Mouse (Mus musculus): ENCODE data around the gene Dctpp1. TPM values are rescaled to one million over a fixed set of nuclear protein-coding genes. Genes with fewer than 3 reads are reported as not detected.
A peak's percentile ranks its signal among the peaks of the same experiment; 100 is the strongest.
"Not testable (repeated sequence)": the region's sequence is repeated elsewhere in the genome, so short reads cannot be mapped to it uniquely, and the experiment has no call there.

The Dctpp1 gene
- polyA plus RNA-seq, 1 experiment from 2014 or later = 15.9 TPM

DNA sequence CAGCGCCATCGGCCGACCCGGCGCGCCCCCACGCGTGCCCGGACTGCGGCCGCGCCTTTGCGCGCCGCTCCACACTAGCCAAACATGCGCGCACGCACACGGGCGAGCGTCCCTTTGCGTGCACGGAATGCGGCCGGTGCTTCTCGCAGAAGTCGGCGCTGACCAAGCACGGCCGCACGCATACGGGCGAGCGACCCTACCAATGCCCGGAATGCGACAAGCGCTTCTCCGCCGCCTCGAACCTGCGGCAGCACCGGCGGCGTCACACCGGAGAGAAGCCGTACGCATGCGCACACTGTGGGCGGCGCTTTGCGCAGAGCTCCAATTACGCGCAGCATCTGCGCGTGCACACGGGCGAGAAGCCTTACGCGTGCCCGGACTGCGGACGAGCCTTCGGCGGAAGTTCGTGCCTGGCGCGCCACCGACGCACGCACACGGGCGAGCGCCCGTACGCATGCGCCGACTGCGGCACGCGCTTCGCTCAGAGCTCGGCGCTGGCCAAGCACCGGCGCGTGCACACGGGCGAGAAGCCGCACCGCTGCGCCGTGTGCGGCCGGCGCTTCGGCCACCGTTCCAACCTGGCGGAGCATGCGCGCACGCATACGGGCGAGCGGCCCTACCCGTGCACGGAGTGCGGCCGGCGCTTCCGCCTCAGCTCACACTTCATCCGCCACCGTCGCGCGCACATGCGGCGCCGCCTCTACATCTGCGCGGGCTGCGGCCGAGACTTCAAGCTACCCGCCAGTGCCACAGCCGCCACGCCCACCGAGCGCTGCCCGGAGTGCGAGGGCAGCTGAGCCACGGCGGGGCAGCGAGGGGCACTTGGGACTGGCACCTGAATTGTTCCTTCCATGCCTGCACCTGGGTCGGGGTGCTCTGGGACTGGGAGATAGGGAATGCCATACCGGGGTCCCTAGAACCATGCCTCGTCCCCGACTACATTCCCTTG is 6.4 kb downstream of the Dctpp1 start:
- WGBS (ENCODE audit: missing documents) = under 1% methylated on average over 115 of the region's 136 CpGs
- Histone ChIP-seq H3K79me2 (ENCODE audit: inconsistent target) (no peaks in the 10 kb centered on the region), H3K4me3 (ENCODE audit: inconsistent target) (peak overlapping the region; percentile 15; the same call in 1 of the 2 replicates), H3K27ac (no peak overlapping the region; the same call in 1 of the 2 replicates), H3K36me3 (ENCODE audit: inconsistent target) (no peaks in the 10 kb centered on the region)

- Histone ChIP-seq H3K4me3 (ENCODE audit: inconsistent target) (no peak overlapping the region), H3K27ac (no peak overlapping the region), H3K79me2 (ENCODE audit: inconsistent target) (no peaks in the 10 kb centered on the region), H3K36me3 (ENCODE audit: inconsistent target) (no peaks in the 10 kb centered on the region)
- 80% methylated on average over 6 of the region's 6 CpGs for WGBS (ENCODE audit: missing documents)
Observed at GRCm38 (mm10) chr7:127253341-127253740, 7.2 kb downstream of the Dctpp1 start.

- 51% methylated on average over 2 of the region's 2 CpGs for WGBS (ENCODE audit: missing documents)
- Histone ChIP-seq H3K4me3 (ENCODE audit: inconsistent target) (no peak overlapping the region), H3K27ac (no peak overlapping the region), H3K79me2 (ENCODE audit: inconsistent target) (no peaks in the 10 kb centered on the region), H3K36me3 (ENCODE audit: inconsistent target) (no peaks in the 10 kb centered on the region)
Observed at GRCm38 (mm10) chr7:127252414-127252813, 8.1 kb downstream of the Dctpp1 start.

DNA sequence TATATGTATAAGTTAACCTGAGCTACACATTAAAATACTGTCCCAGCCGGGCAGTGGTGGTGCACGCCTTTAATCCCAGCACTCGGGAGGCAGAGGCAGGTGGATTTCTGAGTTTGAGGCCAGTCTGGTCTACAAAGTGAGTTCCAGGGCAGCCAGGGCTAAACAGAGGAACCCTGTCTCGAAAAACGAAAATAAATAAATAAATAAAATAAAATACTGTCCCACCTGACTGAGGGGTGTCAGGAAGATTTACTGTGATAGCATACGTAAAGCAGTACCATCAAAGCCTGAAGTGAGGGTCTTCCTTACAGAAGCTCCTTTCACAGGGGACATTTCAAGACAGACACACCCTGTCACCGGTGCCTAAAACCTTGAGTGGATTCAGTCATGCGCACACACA is 10.0 kb downstream of the Dctpp1 start:
- 93% methylated on average over 8 of the region's 8 CpGs for WGBS (ENCODE audit: missing documents)
- not testable (repeated sequence) for H3K4me3 ChIP-seq (ENCODE audit: inconsistent target); H3K79me2 ChIP-seq (ENCODE audit: inconsistent target); H3K27ac ChIP-seq; H3K36me3 ChIP-seq (ENCODE audit: inconsistent target)

DNA sequence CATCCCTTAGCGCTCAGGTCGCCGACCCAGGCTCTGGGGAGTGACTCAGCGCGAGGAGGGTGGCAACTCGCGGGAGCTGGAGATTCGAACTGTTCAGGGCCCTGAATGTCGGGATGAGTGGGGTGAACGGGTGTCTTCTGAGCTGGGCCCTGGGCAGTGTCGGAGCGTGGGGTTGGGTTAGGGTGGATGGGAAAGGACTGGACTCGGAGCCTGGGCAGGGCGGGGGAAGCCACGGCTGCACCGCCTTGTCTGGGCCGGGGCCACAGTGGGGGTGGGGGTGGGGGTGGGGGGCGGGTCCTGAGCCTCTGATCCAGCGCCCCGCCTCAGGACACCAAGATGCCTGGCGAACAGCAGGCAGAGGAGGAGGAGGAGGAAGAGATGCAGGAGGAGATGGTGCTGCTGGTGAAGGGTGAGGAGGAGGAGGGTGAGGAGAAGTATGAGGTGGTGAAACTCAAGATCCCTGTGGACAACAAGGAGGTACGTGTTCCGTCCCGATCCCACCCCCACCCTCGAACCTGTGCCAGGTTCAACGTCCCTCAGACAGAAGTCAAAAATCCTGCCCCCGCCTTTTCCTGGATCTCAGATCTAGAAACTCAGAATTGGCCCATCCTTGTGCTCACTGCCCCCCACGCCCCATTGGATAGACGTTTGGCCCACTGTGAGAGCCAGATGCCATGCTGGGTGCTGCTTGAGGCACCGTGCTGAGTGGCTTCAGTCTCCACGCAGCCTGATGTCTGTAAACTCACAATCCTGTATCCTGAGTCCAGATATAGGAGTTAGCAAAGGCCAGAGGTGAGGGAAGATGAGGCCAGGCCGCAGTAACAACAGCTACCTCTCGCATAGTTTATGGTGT is 15.6 kb downstream of the Dctpp1 start:
- H3K79me2 ChIP-seq (ENCODE audit: inconsistent target) = peaks cover 7% of the 10 kb centered on the region; the same call in 1 of the 2 replicates
- H3K27ac ChIP-seq = peak overlapping the region; percentile 44
- H3K4me3 ChIP-seq (ENCODE audit: inconsistent target) = peak overlapping the region; percentile 50
- WGBS (ENCODE audit: missing documents) = 22% methylated on average over 23 of the region's 33 CpGs
- no peaks in the 10 kb centered on the region for H3K36me3 ChIP-seq (ENCODE audit: inconsistent target)

DNA sequence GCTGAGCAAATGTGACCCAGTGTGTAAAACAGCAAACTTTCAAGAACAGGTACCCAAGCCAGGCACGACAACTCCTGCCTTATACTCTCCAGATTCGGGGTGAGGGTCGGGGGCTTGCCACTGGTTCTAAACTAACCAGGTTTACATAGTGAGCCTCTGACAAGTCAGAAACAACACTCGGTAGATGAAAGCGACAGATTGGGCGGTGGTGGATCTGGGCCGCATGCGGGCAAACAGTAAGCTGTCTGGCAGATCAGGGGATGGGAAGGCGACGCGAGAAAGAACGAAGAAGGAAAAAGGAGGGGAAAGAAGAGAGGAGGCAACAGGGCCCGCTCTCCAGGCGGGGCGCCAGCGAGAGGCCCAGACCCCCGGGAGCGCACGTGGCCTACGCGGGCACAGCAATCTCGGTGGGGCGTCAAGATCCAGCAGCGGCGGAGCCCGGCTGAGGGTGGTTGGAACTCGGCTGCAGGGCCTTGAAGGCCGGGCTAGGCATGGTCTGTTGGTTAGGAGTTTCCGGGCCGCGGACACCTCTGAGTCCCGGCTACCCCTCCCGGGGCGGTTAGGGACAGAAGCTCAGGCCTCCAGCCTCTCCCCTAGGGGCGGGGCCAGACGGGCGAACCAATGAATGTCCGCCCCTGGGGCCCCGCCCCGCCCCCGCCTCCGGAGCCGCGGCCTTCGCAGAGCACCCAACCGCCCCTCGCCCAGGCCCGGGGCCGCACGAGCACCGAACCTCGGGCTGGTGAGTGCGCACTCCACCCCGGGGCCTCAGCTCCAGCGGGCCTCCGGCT is 16.4 kb downstream of the Dctpp1 start, which contains the start of gene Zfp771:
Zfp771 (plus strand) TSS at position 405 of the 788 bp plus-strand sequence.
- 4% methylated on average over 55 of the region's 56 CpGs for WGBS (ENCODE audit: missing documents)
- Histone ChIP-seq H3K36me3 (ENCODE audit: inconsistent target) (no peaks in the 10 kb centered on the region), H3K27ac (peak within 1 kb of the TSS; percentile 44), H3K79me2 (ENCODE audit: inconsistent target) (peaks cover 7% of the 10 kb centered on the region; the same call in 1 of the 2 replicates), H3K4me3 (ENCODE audit: inconsistent target) (peak within 1 kb of the TSS; percentile 50)

DNA sequence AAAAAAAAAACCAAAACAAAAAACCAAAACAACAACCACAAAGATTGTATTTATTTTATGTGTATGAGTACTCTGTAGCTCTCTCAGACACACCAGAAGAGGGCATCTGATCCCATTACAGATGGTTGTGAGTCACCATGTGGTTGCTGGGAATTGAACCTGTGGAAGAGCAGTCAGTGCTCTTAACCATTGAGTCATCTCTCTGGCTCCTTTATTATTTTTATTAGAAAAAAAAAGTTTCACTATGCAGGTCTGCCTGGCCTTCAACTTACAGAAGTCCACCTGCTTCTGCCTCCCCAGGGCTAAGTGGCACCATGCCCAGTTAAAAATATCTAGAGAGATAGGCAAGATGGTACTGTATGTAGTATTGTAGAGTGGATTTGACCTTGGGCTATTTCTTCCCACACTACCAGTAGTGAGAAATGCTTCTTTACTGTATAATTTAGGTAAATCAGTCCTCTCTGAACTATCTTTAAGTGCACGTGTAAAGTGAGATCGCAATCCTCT is 17.1 kb downstream of the Dctpp1 start:
- Histone ChIP-seq H3K36me3 (ENCODE audit: inconsistent target) (no peaks in the 10 kb centered on the region), H3K4me3 (ENCODE audit: inconsistent target) (peak overlapping the region; percentile 20; the same call in 1 of the 2 replicates), H3K27ac (no peak overlapping the region), H3K79me2 (ENCODE audit: inconsistent target) (peaks cover 7% of the 10 kb centered on the region; the same call in 1 of the 2 replicates)
- WGBS (ENCODE audit: missing documents) = 70% methylated on average over 2 of the region's 2 CpGs

DNA sequence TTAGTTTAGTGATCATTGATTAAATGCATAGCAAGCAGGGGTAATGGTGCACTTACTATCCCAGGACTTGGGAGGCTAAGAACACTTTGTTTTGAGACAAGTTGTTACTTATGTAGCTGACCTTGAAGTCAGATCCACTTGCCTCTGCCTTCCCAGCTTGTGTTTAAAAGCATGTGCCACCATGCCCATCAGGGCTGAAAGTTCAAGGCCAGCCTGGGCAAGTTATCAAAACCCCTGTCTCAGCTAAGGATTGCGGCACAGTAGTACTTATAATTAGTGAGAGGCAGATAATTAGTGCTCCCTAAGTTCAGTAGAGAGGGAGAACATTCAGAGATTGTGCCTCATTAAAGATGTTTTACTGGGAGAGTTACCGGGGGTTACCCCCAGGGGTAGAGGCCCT is 25.7 kb downstream of the Dctpp1 start:
- Histone ChIP-seq H3K4me3 (ENCODE audit: inconsistent target) (no peak overlapping the region), H3K36me3 (ENCODE audit: inconsistent target) (peaks cover 20% of the 10 kb centered on the region; the same call in 1 of the 2 replicates), H3K27ac (no peak overlapping the region), H3K79me2 (ENCODE audit: inconsistent target) (peaks cover 31% of the 10 kb centered on the region)
- 100% methylated on average over 2 of the region's 2 CpGs for WGBS (ENCODE audit: missing documents)

DNA sequence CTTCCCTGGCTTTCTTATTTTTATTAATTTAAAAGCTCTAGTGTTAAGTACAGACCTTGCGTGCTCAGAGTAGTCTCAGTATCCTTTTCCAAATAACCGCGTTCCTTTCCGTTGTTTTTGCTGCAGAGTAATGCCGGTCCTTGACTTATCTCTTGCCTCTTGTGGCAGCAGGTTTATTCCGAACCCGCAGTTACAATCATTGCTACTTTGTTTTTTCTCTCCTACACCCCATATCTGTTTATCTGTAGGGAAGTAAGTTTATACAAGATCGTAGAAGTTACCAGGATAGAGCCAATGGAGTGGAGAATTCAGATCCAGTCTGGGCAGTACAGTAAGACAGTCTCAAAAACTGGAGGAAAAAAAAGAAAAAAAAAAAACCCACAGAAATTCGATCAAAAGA is 26.7 kb downstream of the Dctpp1 start:
- H3K36me3 ChIP-seq (ENCODE audit: inconsistent target) = peaks cover 20% of the 10 kb centered on the region; the same call in 1 of the 2 replicates
- 11% methylated on average over 9 of the region's 9 CpGs for WGBS (ENCODE audit: missing documents)
- peaks cover 31% of the 10 kb centered on the region for H3K79me2 ChIP-seq (ENCODE audit: inconsistent target)
- H3K4me3 ChIP-seq (ENCODE audit: inconsistent target) = peak overlapping the region; percentile 83
- H3K27ac ChIP-seq = no peak overlapping the region

- Histone ChIP-seq H3K79me2 (ENCODE audit: inconsistent target) (peaks cover 31% of the 10 kb centered on the region), H3K4me3 (ENCODE audit: inconsistent target) (peak overlapping the region; percentile 83), H3K27ac (no peak overlapping the region), H3K36me3 (ENCODE audit: inconsistent target) (peaks cover 20% of the 10 kb centered on the region; the same call in 1 of the 2 replicates)
- WGBS (ENCODE audit: missing documents) = 0% methylated on average over 27 of the region's 27 CpGs
Observed at GRCm38 (mm10) chr7:127233368-127233749, 27.1 kb downstream of the Dctpp1 start.

- peak within 1 kb of the TSS; percentile 90 for H3K4me3 ChIP-seq (ENCODE audit: inconsistent target)
- under 1% methylated on average over 63 of the region's 64 CpGs for WGBS (ENCODE audit: missing documents)
- peak within 1 kb of the TSS; percentile 61 for H3K27ac ChIP-seq
- H3K79me2 ChIP-seq (ENCODE audit: inconsistent target) = peaks cover 31% of the 10 kb centered on the region
- H3K36me3 ChIP-seq (ENCODE audit: inconsistent target) = peaks cover 20% of the 10 kb centered on the region; the same call in 1 of the 2 replicates
Observed at GRCm38 (mm10) chr7:127232622-127233367, 27.7 kb downstream of the Dctpp1 start, which contains the start of the genes Zfp553 and Sept1. Zfp553 (plus strand) TSS chr7:127233061. Sept1 (minus strand) TSS chr7:127233130.

GRCm38 (mm10) chr7:127231826-127232621 is 28.5 kb downstream of the Dctpp1 start:
- peaks cover 31% of the 10 kb centered on the region for H3K79me2 ChIP-seq (ENCODE audit: inconsistent target)
- 5% methylated on average over 13 of the region's 20 CpGs for WGBS (ENCODE audit: missing documents)

More at GRCm38 (mm10) chr7:127231826-127232621, 28.5 kb downstream of the Dctpp1 start:
- Histone ChIP-seq H3K4me3 (ENCODE audit: inconsistent target) (peak overlapping the region; percentile 90), H3K36me3 (ENCODE audit: inconsistent target) (peaks cover 19% of the 10 kb centered on the region; the same call in 1 of the 2 replicates), H3K27ac (peak overlapping the region; percentile 61)
